Mouse (Mus musculus) hindbrain, embryonic 12.5 days (tissue): Measurements from ENCODE around the gene Dchs1. TPM values are rescaled to one million over a fixed set of nuclear protein-coding genes. Genes with fewer than 3 reads are reported as not detected.
"Not testable (repeated sequence)": the region's sequence is repeated elsewhere in the genome, so short reads cannot be mapped to it uniquely, and the experiment has no call there.

ENCODE experiments used
- ATAC-seq: fragments of 200-750 bp; cut with Nextera tagmentation; 2 replicates; pipeline ENCODE4 v1.8.0; 2017; ENCODE audit warnings: moderate TSS enrichment; ENCODE audit not compliant: low FRiP score
- H3K27ac ChIP-seq: fragments of 300-500 bp; sonication (generic); 2 replicates; pipeline ENCODE4 v1.5.1; 2016; ENCODE audit warnings: mild to moderate bottlenecking
- H3K27me3 ChIP-seq: fragments of 300-500 bp; sonication (generic); 2 replicates; pipeline ENCODE4 v1.6.1; 2016; ENCODE audit warnings: mild to moderate bottlenecking
- H3K36me3 ChIP-seq: fragments of 300-500 bp; sonication (generic); 2 replicates; pipeline ENCODE4 v1.6.1; 2016; ENCODE audit warnings: mild to moderate bottlenecking
- H3K4me1 ChIP-seq: fragments of 300-500 bp; sonication (generic); 2 replicates; pipeline ENCODE4 v1.6.1; 2016
- H3K4me2 ChIP-seq: fragments of 300-500 bp; sonication (generic); replicated peaks from 2 replicates; pipeline ENCODE4 v1.6.1; 2016; ENCODE audit warnings: mild to moderate bottlenecking
- H3K4me3 ChIP-seq: fragments of 300-500 bp; sonication (generic); 2 replicates; pipeline ENCODE4 v1.5.1; 2016; ENCODE audit warnings: mild to moderate bottlenecking
- H3K9ac ChIP-seq: fragments of 300-500 bp; sonication (generic); 2 replicates; pipeline ENCODE4 v1.6.1; 2016; ENCODE audit warnings: mild to moderate bottlenecking, moderate library complexity
- H3K9me3 ChIP-seq: fragments of 300-500 bp; sonication (generic); replicated peaks from 2 replicates; pipeline ENCODE4 v1.6.1; 2016; ENCODE audit warnings: mild to moderate bottlenecking
- WGBS: fragments of 180-500 bp; shearing (Covaris S2); methylation state at CpG from one replicate; pipeline ENCODE4 v1.1.7; 2016; 5-methylcytosine and 5-hydroxymethylcytosine counted together
- polyA plus RNA-seq: library from polyadenylated mRNA; unstranded; fragments of >200 nt; fragmentation: Nextera tagmentation; extraction: Ambion mirVana; gene quantifications from 2 replicates; pipeline ENCODE4 v1.2.1, GENCODE M21; 2016

Dchs1 gene
- polyA plus RNA-seq, 1 experiment from 2014 or later: 26.9 TPM

- Histone ChIP-seq H3K4me2 (peak overlapping the region; percentile 89), H3K36me3 (peaks cover 44% of the 10 kb centered on the region), H3K9ac (peak overlapping the region; percentile 77; the same call in 1 of the 2 replicates), H3K4me1 (peaks cover 14% of the 10 kb centered on the region), H3K4me3 (peak overlapping the region; percentile 79), H3K9me3 (no peaks in the 10 kb centered on the region), H3K27me3 (no peaks in the 10 kb centered on the region), H3K27ac (no peak overlapping the region)
- 34% methylated on average over 3 of the region's 3 CpGs for WGBS
- ATAC-seq: no peak
Measured at GRCm38 (mm10) chr7:105737648-105738047, 49.8 kb downstream of the Dchs1 start.

GRCm38 (mm10) chr7:105736911-105737521, 50.4 kb downstream of the Dchs1 start, which contains the start of gene Rrp8:
Gene Rrp8 (minus strand): TSS chr7:105737385.
- H3K4me3 ChIP-seq: peak within 1 kb of the TSS; percentile 79
- 1% methylated on average over 30 of the region's 30 CpGs for WGBS
- peaks cover 14% of the 10 kb centered on the region for H3K4me1 ChIP-seq
- peak within 1 kb of the TSS; percentile 77 for H3K9ac ChIP-seq
- ATAC-seq: no peak
- peak within 1 kb of the TSS; percentile 83 for H3K27ac ChIP-seq
- no peaks in the 10 kb centered on the region for H3K9me3 ChIP-seq
- peaks cover 44% of the 10 kb centered on the region for H3K36me3 ChIP-seq
- H3K27me3 ChIP-seq: no peaks in the 10 kb centered on the region
- peak within 1 kb of the TSS; percentile 89 for H3K4me2 ChIP-seq

GRCm38 (mm10) chr7:105736264-105736901, 51.1 kb downstream of the Dchs1 start, which contains the start of gene Ilk:
Gene Ilk (plus strand): TSS chr7:105736592.
- H3K36me3 ChIP-seq: peaks cover 44% of the 10 kb centered on the region

GRCm38 (mm10) chr7:105735464-105735863, 52.0 kb downstream of the Dchs1 start:
- not testable (repeated sequence) for H3K9me3 ChIP-seq, H3K27me3 ChIP-seq, H3K27ac ChIP-seq, ATAC-seq
- H3K4me3 ChIP-seq: peak overlapping the region; percentile 79
- peak overlapping the region; percentile 89 for H3K4me2 ChIP-seq
- peaks cover 14% of the 10 kb centered on the region for H3K4me1 ChIP-seq
- H3K36me3 ChIP-seq: peaks cover 42% of the 10 kb centered on the region
- 50% methylated on average over 4 of the region's 4 CpGs for WGBS
- peak overlapping the region; percentile 77 for H3K9ac ChIP-seq

More at GRCm38 (mm10) chr7:105736264-105736901, 51.1 kb downstream of the Dchs1 start, which contains the start of gene Ilk:
- H3K4me3 ChIP-seq: peak within 1 kb of the TSS; percentile 79
- ATAC-seq: peak; percentile 98
- H3K27me3 ChIP-seq: no peaks in the 10 kb centered on the region
- peak within 1 kb of the TSS; percentile 77 for H3K9ac ChIP-seq
- WGBS: 0% methylated on average over 56 of the region's 62 CpGs
- no peaks in the 10 kb centered on the region for H3K9me3 ChIP-seq
- peak within 1 kb of the TSS; percentile 83 for H3K27ac ChIP-seq
- H3K4me2 ChIP-seq: peak within 1 kb of the TSS; percentile 89
- H3K4me1 ChIP-seq: peaks cover 14% of the 10 kb centered on the region

GRCm38 (mm10) chr7:105734826-105735225, 52.6 kb downstream of the Dchs1 start:
- no peak overlapping the region for H3K9ac ChIP-seq
- peaks cover 14% of the 10 kb centered on the region for H3K4me1 ChIP-seq
- no peak overlapping the region for H3K27ac ChIP-seq
- no peak for ATAC-seq
- H3K27me3 ChIP-seq: no peaks in the 10 kb centered on the region
- no peaks in the 10 kb centered on the region for H3K9me3 ChIP-seq
- peaks cover 46% of the 10 kb centered on the region for H3K36me3 ChIP-seq
- H3K4me3 ChIP-seq: no peak overlapping the region
- WGBS: 86% methylated on average over 8 of the region's 8 CpGs
- H3K4me2 ChIP-seq: no peak overlapping the region

GRCm38 (mm10) chr7:105733836-105734235, 53.6 kb downstream of the Dchs1 start:
- peaks cover 51% of the 10 kb centered on the region for H3K36me3 ChIP-seq

GRCm38 (mm10) chr7:105728701-105729428, 58.6 kb downstream of the Dchs1 start:
- H3K4me2 ChIP-seq: no peak overlapping the region

More at GRCm38 (mm10) chr7:105733836-105734235, 53.6 kb downstream of the Dchs1 start:
- Histone ChIP-seq H3K27me3 (no peaks in the 10 kb centered on the region), H3K4me1 (peaks cover 14% of the 10 kb centered on the region), H3K4me3 (no peak overlapping the region), H3K27ac (no peak overlapping the region), H3K9me3 (no peaks in the 10 kb centered on the region), H3K4me2 (no peak overlapping the region), H3K9ac (no peak overlapping the region)
- 93% methylated on average over 11 of the region's 11 CpGs for WGBS
- no peak for ATAC-seq

GRCm38 (mm10) chr7:105726980-105727325, 60.5 kb downstream of the Dchs1 start:
- Histone ChIP-seq H3K4me2 (no peak overlapping the region), H3K27ac (no peak overlapping the region), H3K36me3 (peaks cover 24% of the 10 kb centered on the region), H3K9me3 (no peaks in the 10 kb centered on the region), H3K27me3 (no peaks in the 10 kb centered on the region), H3K4me1 (no peaks in the 10 kb centered on the region), H3K9ac (no peak overlapping the region), H3K4me3 (no peak overlapping the region)
- no peak for ATAC-seq
- 93% methylated on average over 4 of the region's 4 CpGs for WGBS

More at GRCm38 (mm10) chr7:105728701-105729428, 58.6 kb downstream of the Dchs1 start:
- Histone ChIP-seq H3K9me3 (no peaks in the 10 kb centered on the region), H3K9ac (no peak overlapping the region), H3K36me3 (peaks cover 44% of the 10 kb centered on the region), H3K27me3 (no peaks in the 10 kb centered on the region), H3K27ac (no peak overlapping the region), H3K4me3 (no peak overlapping the region), H3K4me1 (no peaks in the 10 kb centered on the region)
- no peak for ATAC-seq
- WGBS: 68% methylated on average over 6 of the region's 6 CpGs

- Histone ChIP-seq H3K4me1 (no peaks in the 10 kb centered on the region), H3K4me3 (no peak overlapping the region), H3K27me3 (no peaks in the 10 kb centered on the region), H3K4me2 (no peak overlapping the region), H3K9ac (0 out of 2 replicates have a peak overlapping the region, but pooled peaks have one; percentile 19), H3K9me3 (no peaks in the 10 kb centered on the region), H3K27ac (no peak overlapping the region), H3K36me3 (peaks cover 19% of the 10 kb centered on the region)
- 88% methylated on average over 4 of the region's 4 CpGs for WGBS
- ATAC-seq: peak; percentile 84
Measured at GRCm38 (mm10) chr7:105726144-105726979, 61.1 kb downstream of the Dchs1 start.

- Histone ChIP-seq H3K4me1 (no peaks in the 10 kb centered on the region), H3K4me2 (no peak overlapping the region), H3K9ac (no peak overlapping the region), H3K9me3 (no peaks in the 10 kb centered on the region), H3K36me3 (no peaks in the 10 kb centered on the region), H3K27me3 (no peaks in the 10 kb centered on the region), H3K4me3 (no peak overlapping the region), H3K27ac (no peak overlapping the region)
- WGBS: 84% methylated on average over 2 of the region's 2 CpGs
- ATAC-seq: no peak
Measured at GRCm38 (mm10) chr7:105721916-105722315, 65.5 kb downstream of the Dchs1 start.

GRCm38 (mm10) chr7:105715366-105715765, 72.1 kb downstream of the Dchs1 start:
- Histone ChIP-seq H3K4me3 (no peak overlapping the region), H3K4me1 (no peaks in the 10 kb centered on the region), H3K4me2 (no peak overlapping the region), H3K27me3 (no peaks in the 10 kb centered on the region), H3K9ac (no peak overlapping the region), H3K9me3 (no peaks in the 10 kb centered on the region), H3K27ac (no peak overlapping the region), H3K36me3 (no peaks in the 10 kb centered on the region)
- WGBS: 68% methylated on average over 3 of the region's 3 CpGs
- ATAC-seq: no peak
